Mouse (Mus musculus) left cerebral cortex, adult 9 months (tissue): ENCODE results near the gene Rimbp2.

Source experiments
- DNase-seq, 2 experiments: peaks; one replicate each; pipeline ENCODE4 v3.0.0; 2022; ENCODE audit warnings: low spot score in 2 of 2

The Rimbp2 gene

DNA sequence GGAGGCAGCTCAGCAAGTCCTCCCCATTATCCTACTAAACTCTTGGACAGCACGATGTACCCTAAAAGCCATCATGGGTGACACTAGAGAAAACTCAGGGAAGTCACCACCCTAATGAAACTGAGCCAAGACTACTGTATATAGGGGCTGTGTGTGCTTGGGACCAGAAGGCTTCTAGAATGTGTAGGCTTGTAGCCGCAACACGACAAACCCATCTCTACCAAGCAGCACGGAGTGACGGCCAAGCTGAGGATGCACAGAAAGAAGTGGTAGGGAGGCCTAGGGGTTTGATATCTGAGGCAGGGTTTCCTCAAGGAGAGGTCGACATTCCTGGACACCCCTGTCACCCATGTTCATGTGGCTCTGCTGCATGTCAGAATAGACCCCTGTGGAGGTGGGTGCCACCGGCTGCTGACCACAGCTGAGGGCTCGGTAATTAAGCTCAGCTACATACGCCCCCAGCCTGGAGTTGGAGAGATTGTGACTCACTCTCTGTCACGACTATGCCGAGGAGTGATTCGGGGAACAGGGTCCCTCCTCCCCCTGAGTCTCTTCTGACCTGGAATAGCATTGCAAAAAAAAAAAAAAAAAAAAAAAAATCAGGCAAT, 106.7 kb downstream of the Rimbp2 start:
- peak; percentile 49 to 65 for DNase-seq

DNA sequence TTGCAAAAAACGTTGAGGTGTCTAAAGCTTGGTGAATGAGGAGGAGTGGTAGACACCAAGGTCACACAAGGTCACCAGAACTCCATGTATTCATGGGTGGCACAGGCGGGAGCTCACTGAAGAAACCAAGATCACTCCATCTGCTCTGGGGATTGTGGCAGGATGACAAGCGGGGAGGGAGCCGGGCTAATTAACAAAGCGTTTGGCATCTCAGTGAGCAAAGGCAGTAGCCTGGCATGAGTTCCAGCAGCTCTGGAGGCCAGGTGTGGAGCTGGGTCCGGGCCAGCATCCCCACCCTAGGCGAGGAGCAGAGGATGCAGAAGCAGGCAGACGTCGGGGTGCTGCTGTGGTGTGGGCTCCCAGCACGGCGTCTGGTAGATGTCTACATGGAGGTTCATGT, 108.3 kb downstream of the Rimbp2 start:
- DNase-seq, result peak; percentile 47 to 84

DNA sequence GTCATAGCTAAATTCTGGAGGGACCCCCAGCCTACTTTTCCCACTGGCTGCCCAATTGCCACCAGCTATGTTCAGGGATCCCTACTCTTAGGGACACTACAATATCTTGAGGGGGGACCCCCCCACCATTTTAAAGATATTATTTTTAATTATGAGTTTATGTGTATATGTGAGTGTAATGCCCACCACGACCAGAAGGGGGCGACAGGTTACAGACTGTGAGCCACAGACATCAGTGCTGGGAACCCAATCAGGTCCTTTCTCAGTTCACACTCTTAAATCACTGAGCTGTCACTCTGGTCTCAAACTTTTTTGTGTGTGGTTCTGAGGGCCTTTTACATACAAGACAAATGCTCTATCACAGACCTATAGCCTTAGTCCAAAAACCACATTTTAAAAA, 109.3 kb downstream of the Rimbp2 start:
- no peak for DNase-seq

DNA sequence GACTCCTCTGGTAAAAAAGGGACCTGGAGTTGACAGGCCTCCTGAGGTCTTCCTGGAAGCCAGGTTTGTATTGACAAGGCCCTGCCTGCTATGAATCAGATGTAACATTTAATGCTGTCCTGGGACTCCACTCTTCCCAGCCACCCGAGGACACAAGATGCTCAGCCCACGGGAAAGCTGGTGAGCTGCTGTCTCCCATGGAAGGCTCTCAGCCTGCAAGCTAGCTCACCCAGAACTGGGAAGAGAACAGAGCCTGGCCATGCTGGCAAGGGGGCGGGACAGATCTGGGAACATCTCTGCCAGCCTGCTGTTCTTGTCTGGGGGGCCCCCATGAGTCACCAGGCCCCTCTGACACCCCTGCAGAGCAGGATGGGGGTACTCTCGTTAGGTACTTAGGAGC, 111.7 kb downstream of the Rimbp2 start:
- peak; percentile 53 to 73 for DNase-seq

DNA sequence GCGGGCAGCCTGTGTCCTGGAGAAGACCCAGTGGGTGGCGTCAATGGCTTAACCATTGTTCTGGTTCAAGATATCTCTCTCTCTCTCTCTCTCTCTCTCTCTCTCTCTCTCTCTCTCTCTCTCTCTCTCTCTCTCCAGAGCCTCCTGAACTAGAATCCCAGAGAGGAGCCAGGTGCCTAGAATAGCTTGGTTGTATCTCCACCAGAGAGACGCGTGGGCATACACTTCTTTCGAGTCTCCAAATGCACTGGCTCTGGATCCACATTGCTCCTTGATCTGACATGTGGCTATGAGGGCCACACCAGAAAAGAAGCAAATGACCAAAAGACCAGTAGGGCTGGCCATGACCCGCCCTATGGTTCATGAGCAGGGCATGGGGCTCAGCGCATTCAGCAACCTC, 116.2 kb downstream of the Rimbp2 start:
- no peak for DNase-seq

DNA sequence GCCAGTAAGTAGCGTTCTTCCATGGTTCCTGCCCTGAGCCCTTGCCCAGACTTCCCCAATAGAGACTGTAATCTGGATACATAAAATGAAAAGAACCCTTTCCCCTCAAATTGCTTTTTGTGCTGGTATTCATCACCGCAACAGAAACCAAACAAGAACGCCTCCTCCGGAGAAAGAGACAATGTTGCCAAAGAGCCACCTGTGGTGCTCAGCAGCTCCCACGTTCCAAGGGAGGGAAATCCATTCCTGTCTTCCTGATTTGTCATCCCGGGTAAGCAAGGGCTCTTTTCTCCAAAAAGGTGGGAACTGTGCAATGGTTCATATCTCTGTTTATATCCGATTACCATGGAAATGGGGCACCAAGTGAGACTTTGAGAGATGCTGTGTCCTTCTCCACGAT, 119.2 kb downstream of the Rimbp2 start:
- DNase-seq, result no peak

DNA sequence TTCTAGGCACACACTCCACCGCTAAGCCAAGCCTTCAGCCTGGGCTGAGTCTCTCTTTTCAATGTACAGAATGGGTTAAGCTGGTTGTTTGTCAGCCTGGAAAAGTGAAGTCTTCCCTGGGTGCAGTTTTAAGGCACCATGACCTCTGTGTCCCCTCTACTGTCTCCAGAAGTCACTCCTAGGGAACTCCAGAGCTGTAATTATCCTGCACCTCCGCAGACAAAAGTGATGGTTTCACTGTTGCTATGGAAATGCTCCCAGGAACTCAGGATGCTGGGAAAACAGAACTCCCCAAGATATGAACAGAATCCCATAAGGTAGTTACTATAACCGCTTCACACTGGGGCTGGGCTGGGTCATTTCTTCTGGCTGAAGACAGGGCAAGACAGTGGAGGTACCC, 130.4 kb downstream of the Rimbp2 start:
- DNase-seq, result peak in 1 of 2 experiments; percentile 58

DNA sequence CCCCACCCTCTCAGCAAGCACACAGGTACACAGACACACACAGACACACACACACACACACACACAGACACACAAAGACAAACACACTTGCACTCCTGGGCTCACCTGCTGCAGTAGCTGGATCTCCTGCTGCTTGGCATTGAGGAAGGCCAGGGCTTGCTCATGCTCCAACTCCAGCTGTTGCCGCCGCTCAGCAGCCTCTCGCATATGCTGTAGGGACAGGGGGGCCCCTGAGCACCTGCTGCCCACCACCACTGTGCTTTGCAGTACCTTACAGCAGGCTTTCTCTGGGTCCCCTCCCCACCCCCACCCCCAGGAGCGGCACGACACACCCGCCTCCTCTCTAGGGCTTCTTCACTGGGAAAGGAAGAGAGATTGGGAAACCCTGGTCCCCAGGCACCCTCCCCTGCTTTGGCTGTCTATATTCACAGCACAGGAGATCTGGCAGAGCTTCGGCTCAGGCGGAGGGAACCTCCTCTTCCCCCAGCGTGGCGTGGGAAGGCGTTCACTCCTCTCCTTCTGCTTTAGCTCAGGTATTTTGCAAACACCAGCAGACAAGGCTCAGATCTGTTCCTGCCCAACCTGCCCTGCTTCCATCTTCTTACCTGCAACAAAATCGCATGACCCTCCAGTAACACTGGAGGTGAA, 133.5 kb downstream of the Rimbp2 start:
- peak; percentile 74 to 85 for DNase-seq

DNA sequence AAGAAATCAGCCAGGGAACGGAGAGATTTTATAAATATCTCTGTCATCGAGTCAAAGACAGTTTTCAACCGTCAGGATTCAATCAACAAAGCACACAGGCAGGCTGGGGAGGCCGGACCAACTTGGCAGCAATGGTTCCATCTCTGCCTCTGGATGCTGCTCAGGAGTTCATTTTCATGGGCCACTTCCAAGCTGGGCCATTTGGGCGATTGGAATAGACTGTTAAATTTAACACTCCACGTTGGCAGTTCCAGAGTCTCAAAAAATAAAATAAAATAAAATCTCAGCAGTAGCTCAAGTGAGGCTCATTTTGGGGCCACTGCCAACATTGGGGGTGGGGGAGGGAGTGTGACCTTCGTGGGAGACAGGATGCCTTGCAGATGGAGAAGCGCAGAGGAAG, 137.7 kb downstream of the Rimbp2 start:
- DNase-seq, result peak in 1 of 2 experiments; percentile 62

DNA sequence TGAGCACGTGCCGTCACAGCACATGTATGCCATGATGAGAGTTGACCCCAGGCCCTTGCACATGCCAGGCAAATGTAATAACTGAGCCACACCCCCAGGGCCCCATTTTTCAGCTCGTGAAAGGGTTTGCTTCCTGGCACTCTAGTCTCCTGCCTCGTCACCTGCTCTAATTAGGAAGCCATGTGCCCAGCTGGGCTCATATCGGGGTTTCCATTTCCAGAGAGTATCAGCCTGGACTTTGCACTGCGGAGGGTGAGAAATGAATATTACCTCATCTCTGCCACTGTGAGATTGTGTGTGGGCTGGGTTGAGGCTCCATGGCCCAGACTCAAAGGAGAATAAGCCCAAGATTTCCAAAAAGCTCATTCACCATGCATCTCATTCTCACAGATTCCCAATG, 138.2 kb downstream of the Rimbp2 start:
- peak in 1 of 2 experiments; percentile 40 for DNase-seq

DNA sequence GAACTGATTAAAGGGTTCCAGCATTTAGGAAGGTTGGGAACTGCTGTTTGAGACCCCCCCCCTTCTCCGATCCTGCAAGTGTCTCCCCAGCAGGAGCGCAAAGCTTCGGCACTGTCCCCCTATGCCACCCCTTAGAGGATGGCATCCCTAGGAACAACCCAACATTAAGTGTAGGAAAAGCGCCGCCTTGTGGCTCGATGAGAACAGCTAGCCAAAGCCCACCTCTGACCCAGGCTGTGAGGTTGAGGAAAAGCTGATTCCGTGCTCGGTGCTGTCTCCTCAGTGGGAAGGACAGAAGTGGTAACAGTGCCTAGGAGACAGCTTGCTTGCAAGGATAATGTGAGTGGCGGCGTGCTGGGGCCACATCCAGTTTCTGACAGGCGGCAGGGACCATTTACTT, 140.2 kb downstream of the Rimbp2 start:
- no peak for DNase-seq

DNA sequence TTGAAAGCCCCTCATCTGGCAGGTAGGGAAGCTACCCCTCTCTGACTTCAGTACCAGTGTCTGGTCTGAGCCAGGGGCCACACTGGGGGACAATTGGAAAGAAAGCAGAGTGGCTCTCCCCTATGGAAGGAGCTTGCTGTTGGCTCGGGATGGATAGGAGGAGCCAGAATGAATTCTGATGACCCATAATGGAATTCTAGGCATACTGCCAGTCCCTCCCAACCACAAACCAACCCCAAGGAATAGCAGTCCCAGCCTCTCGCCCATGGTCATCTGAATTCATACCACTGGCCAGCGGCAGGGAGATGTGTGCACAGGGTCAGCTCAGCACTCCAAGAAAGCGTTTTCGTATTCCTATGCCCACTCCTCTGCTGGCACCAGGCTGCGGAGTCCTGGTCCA, 141.9 kb downstream of the Rimbp2 start:
- DNase-seq, result no peak

DNA sequence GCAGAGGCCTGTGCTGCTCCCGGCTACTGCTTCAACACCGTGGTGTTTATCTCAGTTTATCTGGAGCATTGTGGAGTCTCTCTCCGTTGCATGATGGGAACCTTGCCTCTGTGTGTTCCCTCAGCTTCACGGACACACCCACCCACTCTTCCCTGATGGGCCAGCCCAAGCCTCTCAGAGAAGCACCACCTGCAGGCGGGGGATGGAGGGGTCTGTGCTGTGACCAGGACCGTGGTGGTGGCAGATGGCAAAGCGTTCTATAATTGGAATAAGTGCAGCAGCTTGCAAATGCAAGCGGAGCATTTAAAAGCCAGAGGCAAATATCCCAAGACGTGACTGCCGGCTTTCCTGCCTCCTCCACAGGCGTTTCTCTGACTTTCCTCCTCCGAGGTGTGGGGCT, 143.3 kb downstream of the Rimbp2 start:
- DNase-seq, result peak; percentile 82 to 95

DNA sequence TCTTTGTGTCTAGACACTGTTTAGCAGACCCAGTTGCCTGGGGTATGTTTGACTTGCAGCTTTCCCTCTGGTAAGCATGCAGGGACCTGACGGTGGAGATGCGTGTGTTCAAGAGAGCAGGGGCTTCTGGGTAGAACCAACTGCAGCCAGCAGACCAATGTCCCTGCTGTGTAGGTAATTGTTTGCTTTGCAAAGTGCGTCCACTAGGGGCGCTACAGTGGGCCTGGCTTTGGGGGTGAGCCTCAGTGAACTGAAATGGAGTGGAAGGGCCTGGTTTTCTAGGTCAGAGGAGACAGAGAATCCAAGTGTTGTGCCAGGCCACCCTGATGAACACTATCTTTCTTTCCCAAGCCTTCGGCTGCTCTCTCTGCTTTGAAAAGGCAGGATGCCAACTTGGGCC, 143.9 kb downstream of the Rimbp2 start:
- peak in 1 of 2 experiments; percentile 37 for DNase-seq

DNA sequence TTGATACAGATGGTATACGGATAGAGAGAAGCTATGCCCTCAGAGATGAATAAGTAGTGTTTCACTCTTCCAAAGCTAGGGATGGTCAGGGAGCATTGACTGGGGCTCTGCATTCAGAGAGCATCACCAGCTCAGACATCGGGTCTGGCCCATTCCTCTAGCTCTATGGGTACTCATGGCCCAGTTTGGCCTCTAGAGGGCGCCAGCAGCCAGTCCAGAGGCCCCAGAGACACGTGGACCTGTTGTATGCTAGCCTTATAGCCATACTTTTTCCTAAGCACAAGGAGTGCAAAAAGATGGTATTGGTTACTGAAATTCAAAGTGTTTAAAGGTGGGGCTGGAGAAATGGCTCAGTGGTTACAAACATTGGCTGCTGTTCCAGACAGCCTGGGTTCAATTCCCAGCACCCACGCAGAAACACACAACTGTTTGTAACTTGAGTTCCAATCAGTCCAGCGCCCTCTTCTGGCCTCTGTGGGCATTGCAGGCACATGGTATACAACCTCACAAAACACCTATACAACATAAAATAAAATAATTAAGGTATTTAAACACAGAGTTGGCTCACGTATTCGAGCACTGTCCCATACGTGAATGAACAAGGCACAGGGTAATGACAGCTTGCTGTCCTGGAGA, 144.6 kb downstream of the Rimbp2 start:
- peak in 1 of 2 experiments; percentile 51 for DNase-seq

DNA sequence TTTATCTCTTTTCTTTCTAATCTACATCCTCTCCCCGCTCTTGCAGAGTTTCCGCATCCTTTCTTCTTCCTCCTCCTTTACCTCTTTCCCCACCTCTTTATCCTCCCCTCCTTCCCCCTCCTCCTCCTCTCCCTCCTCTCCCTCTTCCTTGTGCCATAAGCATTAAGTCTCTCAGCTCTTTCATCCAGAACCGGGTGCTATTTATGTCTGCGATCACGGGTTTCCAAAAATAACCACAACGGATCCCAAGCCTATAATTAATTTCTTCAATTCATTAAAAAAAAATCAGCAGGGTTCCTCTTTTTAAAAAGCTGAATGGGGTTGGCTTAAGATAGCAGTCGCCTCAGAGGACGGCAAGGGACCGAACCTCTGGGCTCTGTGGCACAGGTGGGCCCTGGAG, 145.9 kb downstream of the Rimbp2 start:
- DNase-seq, result no peak

DNA sequence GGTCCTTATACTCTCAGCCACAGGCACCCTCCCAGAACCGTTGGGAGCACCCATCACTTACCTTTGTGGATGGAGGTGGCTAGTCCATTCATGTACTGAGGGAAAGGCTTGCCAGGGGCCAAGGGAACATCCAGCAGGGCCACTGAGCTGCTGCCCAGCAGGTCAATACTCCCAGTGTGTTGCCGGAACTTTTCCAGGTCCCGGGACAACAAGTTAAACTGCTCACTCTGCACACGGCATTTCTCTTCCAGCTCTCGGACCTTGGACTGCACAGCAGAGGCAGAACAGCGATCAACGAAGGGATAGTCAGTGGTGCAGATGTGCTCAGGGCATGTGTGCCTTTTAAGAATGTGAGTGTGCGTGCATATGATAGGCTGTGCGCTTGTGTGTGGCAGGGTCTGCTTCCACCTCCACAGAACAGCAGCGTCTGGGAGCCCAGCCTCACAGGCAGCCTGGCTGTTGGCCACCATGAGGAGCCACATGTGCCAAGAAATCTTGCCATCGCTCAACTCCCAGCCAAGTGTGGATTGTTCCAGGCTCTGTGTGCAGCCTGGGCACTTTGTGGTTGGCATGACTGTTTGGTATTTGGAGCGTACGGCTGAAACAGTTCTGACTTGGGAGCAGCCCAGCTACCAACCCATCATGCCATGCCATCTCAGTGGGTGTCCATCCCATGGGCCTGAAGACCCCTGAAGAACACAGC, 146.8 kb downstream of the Rimbp2 start:
- peak; percentile 62 to 89 for DNase-seq

DNA sequence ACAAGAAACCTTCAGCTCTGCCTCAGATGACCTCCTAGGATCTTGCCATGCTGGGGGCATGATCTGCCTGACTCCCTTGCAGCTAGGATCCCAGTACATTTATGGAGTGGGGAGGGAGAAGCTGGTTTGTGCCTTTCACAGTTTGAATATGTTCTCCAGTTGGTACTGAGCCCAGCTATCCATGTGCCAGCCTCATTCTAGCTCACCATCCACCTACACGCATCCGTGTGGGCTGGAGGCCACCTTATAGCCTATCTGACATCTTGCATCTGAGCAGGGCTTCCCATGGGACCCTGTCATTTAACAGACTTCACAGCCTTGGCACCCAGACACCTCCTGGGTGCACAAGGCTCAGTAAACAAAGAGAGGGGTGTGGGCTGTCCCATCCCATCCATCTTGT, 148.2 kb downstream of the Rimbp2 start:
- DNase-seq, result peak in 1 of 2 experiments; percentile 47

DNA sequence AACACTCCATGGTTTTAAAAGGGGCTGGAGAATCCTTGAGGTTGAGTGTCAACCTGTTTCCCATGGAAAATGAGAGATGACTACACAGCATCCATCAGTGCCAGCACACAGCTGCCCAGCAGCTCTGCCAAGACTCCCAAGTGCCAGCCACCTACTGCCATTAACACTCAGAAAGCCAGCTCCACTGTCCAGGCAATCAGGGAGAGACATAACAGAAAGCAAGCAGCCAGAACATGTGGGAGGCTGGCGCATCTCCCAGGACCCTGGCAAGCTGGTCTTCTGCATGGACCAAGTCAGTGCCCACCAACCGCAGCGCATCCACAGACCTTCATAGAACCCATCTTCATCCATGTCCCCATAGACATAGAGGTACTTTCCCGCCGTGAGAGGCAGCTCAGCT, 152.7 kb downstream of the Rimbp2 start:
- peak in 1 of 2 experiments; percentile 64 for DNase-seq

DNA sequence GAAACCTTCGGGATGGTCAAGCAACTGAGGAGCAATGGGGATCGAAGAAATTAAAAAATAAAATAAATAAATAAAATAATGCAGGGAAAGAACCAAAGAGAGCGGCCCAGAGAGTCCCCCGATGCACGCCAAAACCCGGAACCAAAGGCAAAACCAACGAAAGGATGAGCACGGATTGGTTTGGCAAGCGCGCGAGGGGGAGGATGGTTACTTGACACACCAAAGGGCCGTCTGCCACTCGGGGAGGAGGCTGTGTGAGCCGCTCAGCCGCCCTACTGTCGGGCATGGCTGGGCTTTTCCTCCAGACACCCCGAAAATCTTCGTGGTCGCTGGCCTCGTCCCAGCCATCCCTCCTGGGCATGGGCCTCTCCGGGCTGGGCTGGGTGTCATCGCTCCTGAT, 171.7 kb downstream of the Rimbp2 start:
- DNase-seq, result no peak

DNA sequence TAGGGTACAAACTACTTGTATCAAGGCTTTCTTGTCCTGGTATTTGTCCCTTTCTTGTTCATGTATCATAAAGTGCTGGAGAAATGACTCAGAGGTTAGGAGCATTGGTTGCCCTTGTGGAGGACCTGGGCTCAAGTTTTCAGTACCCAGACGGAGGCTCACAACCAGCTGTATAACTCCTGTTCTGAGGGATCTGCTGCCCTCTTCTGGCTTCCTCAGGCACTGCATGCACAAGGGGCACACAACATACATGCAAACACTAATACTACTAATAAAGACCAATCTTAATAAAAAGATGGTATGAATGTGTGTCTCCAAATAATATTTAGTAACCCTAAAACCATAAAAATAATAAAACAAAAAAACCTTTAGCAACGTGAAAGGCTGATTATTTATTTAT, 176.9 kb downstream of the Rimbp2 start:
- DNase-seq, result no peak

DNA sequence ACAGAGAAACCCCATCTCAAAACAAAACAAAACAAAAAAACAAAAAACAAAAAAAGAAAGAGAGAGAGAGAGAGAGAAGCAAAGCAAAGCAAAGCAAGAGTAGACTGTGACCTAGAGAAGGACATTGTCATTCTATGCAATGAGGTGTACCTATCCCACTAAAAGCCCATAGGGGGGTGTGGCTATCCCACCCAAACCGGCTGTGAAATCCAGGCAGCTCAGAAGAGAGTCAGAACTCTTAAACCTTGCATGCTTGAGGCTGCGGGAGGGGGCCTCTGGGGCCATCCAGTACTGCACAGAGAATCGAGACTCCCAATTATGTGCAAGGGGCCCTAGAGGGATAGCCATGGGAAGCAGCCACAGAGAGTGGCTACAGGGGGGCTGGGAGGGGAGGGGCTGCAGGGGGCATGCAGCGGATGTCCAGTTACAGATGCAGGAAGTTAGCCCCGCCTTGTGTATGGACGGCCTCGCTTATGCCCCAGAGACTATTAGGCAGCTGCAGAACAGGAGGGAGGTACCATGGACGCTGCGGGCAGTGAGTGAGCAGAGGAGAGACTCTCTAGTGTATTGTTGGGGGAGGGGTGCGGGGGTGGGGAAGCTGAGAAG, 184.2 kb downstream of the Rimbp2 start:
- no peak for DNase-seq
